Mouse (Mus musculus): Measurements from ENCODE around the gene Sfrp2. TPM values are rescaled to one million over a fixed set of nuclear protein-coding genes. Genes with fewer than 3 reads are reported as not detected.

Sfrp2 gene
- polyA plus RNA-seq, 1 experiment from 2014 or later, result 58.9 TPM

DNA sequence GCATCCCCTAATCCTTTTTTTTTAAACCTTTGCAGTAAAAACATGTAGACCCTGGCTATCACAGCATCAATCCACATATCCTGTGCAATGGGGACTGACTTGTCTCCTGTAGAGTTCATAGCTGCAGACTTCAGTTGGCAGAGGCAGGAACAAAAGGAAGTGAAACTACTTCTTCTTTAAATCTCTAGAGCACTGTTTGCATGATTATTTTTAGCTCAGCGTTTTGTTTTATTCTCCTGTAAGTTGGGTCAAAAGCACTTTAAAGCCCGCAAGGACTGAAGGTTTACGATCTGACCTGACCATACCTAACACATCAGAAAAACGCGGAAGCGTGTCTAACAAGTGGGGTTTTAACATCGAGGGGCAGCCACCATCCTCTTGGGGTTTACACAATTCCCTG is 45.9 kb downstream of the Sfrp2 start:
- WGBS, result 49% methylated on average over 7 of the region's 7 CpGs
- H3K4me3 ChIP-seq (ENCODE audit: low read length), result no peak overlapping the region
- no peak overlapping the region for H3K9ac ChIP-seq (ENCODE audit: low read depth, low read length)
- ATAC-seq, result no peak
- no peaks in the 10 kb centered on the region for H3K9me3 ChIP-seq (ENCODE audit: control insufficient read depth, low read length)
- no peaks in the 10 kb centered on the region for H3K27me3 ChIP-seq (replicated peaks; ENCODE audit: control insufficient read depth, insufficient read depth, low read length)
- H3K4me2 ChIP-seq (ENCODE audit: low read depth, low read length), result no peak overlapping the region
- no peaks in the 10 kb centered on the region for H3K4me1 ChIP-seq (ENCODE audit: control insufficient read depth, insufficient read depth, low read length)
- H3K36me3 ChIP-seq (ENCODE audit: control insufficient read depth, insufficient read depth, low read length), result no peaks in the 10 kb centered on the region
- no peak overlapping the region for H3K27ac ChIP-seq (ENCODE audit: low read length)

DNA sequence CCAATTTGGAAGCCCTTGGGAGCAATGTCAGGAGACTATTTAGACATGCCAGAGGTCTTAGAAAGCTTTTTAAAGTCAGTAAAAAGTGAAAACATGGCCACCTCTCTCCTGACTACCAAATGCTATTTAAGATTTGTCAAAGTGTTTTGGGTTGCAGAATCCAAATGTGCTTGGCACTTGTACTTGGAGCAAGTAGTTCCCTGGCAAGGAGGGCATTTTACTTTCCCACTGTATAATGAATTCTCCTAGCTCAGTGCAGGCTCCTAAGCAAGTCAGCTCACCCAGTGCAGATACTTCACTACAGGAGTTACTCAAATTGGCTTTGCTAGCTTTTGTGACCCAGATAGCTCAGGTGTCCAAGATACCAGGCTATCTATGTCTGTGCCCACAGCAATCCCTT is 46.7 kb downstream of the Sfrp2 start:
- ATAC-seq, result no peak
- Histone ChIP-seq H3K9ac (ENCODE audit: low read depth, low read length) (no peak overlapping the region), H3K36me3 (ENCODE audit: control insufficient read depth, insufficient read depth, low read length) (no peaks in the 10 kb centered on the region), H3K4me2 (ENCODE audit: low read depth, low read length) (no peak overlapping the region), H3K27me3 (replicated peaks; ENCODE audit: control insufficient read depth, insufficient read depth, low read length) (no peaks in the 10 kb centered on the region), H3K4me1 (ENCODE audit: control insufficient read depth, insufficient read depth, low read length) (no peaks in the 10 kb centered on the region), H3K4me3 (ENCODE audit: low read length) (no peak overlapping the region), H3K27ac (ENCODE audit: low read length) (no peak overlapping the region), H3K9me3 (ENCODE audit: control insufficient read depth, low read length) (no peaks in the 10 kb centered on the region)

- Histone ChIP-seq H3K9ac (ENCODE audit: low read depth, low read length) (no peak overlapping the region), H3K36me3 (ENCODE audit: control insufficient read depth, insufficient read depth, low read length) (no peaks in the 10 kb centered on the region), H3K4me3 (ENCODE audit: low read length) (no peak overlapping the region), H3K4me1 (ENCODE audit: control insufficient read depth, insufficient read depth, low read length) (no peaks in the 10 kb centered on the region), H3K27ac (ENCODE audit: low read length) (no peak overlapping the region), H3K9me3 (ENCODE audit: control insufficient read depth, low read length) (no peaks in the 10 kb centered on the region), H3K27me3 (replicated peaks; ENCODE audit: control insufficient read depth, insufficient read depth, low read length) (no peaks in the 10 kb centered on the region), H3K4me2 (ENCODE audit: low read depth, low read length) (no peak overlapping the region)
- 74% methylated on average over 4 of the region's 4 CpGs for WGBS
- no peak for ATAC-seq
These were observed 50.3 kb downstream of the Sfrp2 start for GRCm38 (mm10) chr3:83816372-83816925.

GRCm38 (mm10) chr3:83823774-83824173 is 57.7 kb downstream of the Sfrp2 start:
- Histone ChIP-seq H3K9ac (ENCODE audit: low read depth, low read length) (no peak overlapping the region), H3K4me3 (ENCODE audit: low read length) (no peak overlapping the region), H3K36me3 (ENCODE audit: control insufficient read depth, insufficient read depth, low read length) (no peaks in the 10 kb centered on the region), H3K27me3 (replicated peaks; ENCODE audit: control insufficient read depth, insufficient read depth, low read length) (no peaks in the 10 kb centered on the region), H3K27ac (ENCODE audit: low read length) (no peak overlapping the region), H3K4me2 (ENCODE audit: low read depth, low read length) (no peak overlapping the region), H3K9me3 (ENCODE audit: control insufficient read depth, low read length) (no peaks in the 10 kb centered on the region), H3K4me1 (ENCODE audit: control insufficient read depth, insufficient read depth, low read length) (no peaks in the 10 kb centered on the region; the same call in 1 of the 2 replicates)
- no peak for ATAC-seq
- 89% methylated on average over 4 of the region's 4 CpGs for WGBS

Other genes with a start within 250 kb of the Sfrp2 start
- gene Tlr2, start 75.4 kb downstream of the Sfrp2 start, polyA plus RNA-seq (2015; fragmentation: Nextera tagmentation; extraction: Ambion mirVana), result 2.2 TPM in 2 replicates